Mouse (Mus musculus): ENCODE measurements around the gene Cdk19. TPM values are rescaled to one million over a fixed set of nuclear protein-coding genes. Genes with fewer than 3 reads are reported as not detected.

Gene Cdk19
- polyA plus RNA-seq, 1 experiment from 2014 or later = 9.5 TPM

DNA sequence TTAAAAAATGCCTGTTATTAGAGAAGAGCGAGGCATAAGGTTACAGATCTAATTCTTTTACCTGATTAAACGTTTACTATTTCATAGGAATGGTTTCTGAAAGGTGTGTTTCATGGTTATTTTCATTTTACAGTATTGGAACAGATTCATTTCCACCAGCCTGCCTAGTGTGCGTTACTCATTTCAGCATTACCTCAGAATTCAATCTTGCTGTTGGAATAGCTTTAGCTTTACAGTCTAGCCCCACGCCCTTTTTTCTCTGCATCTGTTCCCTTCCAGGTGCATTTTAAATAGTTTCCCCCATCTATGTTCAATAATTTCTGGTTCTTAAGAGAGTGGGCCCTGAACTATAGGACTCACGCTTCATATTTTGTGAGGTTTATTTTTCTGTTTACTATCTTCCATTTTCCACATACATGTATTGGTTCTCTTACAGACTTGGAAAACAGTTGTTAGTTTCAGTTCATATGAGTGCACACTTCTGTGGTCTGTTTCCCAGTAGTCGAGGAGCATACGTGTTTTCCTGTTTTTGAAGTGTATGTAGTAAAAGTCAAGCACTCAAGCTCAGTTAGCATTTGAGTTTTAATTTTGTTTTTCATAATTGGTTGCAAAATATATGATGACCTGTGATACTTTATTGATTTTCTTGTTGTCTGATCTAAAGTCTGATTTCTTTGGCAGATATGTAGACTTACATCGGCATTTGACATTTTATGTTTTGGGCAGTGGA is 32.0 kb downstream of the Cdk19 start:
- H3K27ac ChIP-seq (ENCODE audit: poor library complexity, severe bottlenecking) = no peak overlapping the region
- no peak overlapping the region for H3K4me3 ChIP-seq
- no peaks in the 10 kb centered on the region for H3K36me3 ChIP-seq
- H3K27me3 ChIP-seq (replicated peaks) = no peaks in the 10 kb centered on the region
- H3K4me2 ChIP-seq = no peak overlapping the region
- H3K4me1 ChIP-seq (replicated peaks) = peaks cover 15% of the 10 kb centered on the region
- no peaks in the 10 kb centered on the region for H3K9me3 ChIP-seq (replicated peaks)
- WGBS = 81% methylated on average over 8 of the region's 8 CpGs
- H3K9ac ChIP-seq = no peak overlapping the region
- ATAC-seq (ENCODE audit: insufficient number of reproducible peaks, low FRiP score) = no peak

DNA sequence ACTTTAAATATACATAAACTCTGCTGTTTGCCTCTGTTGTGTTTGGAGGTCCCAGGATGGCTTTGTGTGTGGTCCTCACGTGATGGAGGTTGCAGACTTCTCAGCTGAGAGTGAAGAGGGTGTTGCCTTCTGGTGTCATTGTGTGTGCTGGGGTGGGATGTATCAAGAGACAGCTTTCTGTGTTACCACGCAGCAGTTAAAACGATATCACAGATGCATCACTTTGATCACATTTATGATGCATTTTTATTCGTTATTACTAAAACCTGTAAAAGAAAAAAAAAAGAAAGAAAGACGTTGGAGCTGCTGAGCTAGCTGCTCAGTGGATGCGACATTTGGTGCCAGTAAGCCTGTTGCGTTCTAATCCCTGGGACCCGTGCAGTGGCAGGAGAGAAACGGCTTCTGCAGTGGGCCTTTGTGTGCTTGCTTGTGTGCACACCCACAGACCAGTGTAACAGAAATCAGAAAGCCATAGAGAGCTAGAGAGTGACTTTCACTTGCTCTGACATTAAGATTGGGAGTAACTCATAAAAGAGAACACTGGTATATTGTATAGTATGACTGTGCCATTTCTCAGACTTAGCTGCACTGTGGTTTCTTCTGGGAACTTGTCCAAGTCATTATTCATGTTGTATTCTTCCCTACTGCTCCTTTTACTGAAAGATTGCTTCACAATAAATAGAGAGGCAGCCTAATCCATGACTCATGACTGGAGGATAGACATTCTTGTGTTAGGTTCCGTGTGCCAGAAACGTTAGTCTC is 32.7 kb downstream of the Cdk19 start:
- peaks cover 15% of the 10 kb centered on the region for H3K4me1 ChIP-seq (replicated peaks)
- ATAC-seq (ENCODE audit: insufficient number of reproducible peaks, low FRiP score) = no peak
- no peaks in the 10 kb centered on the region for H3K27me3 ChIP-seq (replicated peaks)
- H3K9me3 ChIP-seq (replicated peaks) = no peaks in the 10 kb centered on the region
- H3K27ac ChIP-seq (ENCODE audit: poor library complexity, severe bottlenecking) = no peak overlapping the region
- no peak overlapping the region for H3K9ac ChIP-seq
- 53% methylated on average over 11 of the region's 11 CpGs for WGBS
- H3K36me3 ChIP-seq = no peaks in the 10 kb centered on the region
- no peak overlapping the region for H3K4me2 ChIP-seq
- no peak overlapping the region for H3K4me3 ChIP-seq

DNA sequence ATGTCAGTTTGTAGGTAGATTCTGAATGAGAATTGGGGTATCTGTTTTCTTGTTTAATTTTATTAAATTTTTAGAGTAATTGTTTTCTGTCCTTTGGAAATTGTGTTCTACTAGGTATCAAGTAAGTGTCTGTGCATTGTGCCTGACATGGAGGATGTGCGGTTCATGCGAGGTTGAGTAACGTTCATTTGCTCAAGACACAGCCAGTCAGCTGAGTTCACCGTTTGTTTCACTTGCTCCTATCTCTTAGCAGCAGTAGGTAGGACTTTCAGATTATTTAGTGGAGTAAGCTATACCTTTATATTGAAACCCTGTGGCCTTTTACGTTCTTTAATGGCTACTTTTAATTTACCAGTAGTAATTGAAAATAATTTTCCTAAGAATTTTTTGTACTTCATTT is 34.4 kb downstream of the Cdk19 start:
- Histone ChIP-seq H3K9me3 (replicated peaks) (peaks cover 4% of the 10 kb centered on the region; the same call in 1 of the 2 replicates), H3K4me1 (replicated peaks) (peaks cover 13% of the 10 kb centered on the region), H3K27me3 (replicated peaks) (no peaks in the 10 kb centered on the region), H3K4me3 (no peak overlapping the region), H3K27ac (ENCODE audit: poor library complexity, severe bottlenecking) (no peak overlapping the region), H3K9ac (no peak overlapping the region), H3K4me2 (no peak overlapping the region), H3K36me3 (no peaks in the 10 kb centered on the region)
- 87% methylated on average over 5 of the region's 5 CpGs for WGBS
- ATAC-seq (ENCODE audit: insufficient number of reproducible peaks, low FRiP score) = no peak

DNA sequence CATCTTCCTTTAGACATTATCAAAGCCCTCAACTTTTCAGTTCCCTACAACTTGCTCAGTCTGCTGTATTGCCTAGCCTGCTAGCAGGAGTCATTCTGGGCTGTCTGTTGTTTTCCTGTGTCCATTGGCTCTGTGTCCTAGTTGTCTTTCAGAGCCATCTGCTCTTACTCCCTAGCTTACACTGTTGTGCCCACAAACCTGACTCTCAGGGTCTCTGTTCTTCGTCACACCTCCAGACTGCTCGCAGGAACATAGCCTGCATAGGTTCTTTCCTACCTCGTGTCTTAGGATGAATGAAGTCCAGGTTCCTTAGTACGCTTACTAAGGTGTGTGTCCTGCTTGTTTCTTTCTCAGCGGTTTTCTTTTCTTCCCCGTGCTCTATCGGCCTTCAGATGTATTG is 35.5 kb downstream of the Cdk19 start:
- no peaks in the 10 kb centered on the region for H3K36me3 ChIP-seq
- WGBS = 81% methylated on average over 7 of the region's 7 CpGs
- no peak for ATAC-seq (ENCODE audit: insufficient number of reproducible peaks, low FRiP score)
- no peak overlapping the region for H3K9ac ChIP-seq
- no peak overlapping the region for H3K4me3 ChIP-seq
- H3K4me2 ChIP-seq = no peak overlapping the region
- H3K27ac ChIP-seq (ENCODE audit: poor library complexity, severe bottlenecking) = no peak overlapping the region
- no peaks in the 10 kb centered on the region for H3K27me3 ChIP-seq (replicated peaks)
- peaks cover 4% of the 10 kb centered on the region; the same call in 1 of the 2 replicates for H3K9me3 ChIP-seq (replicated peaks)
- peaks cover 19% of the 10 kb centered on the region for H3K4me1 ChIP-seq (replicated peaks)

DNA sequence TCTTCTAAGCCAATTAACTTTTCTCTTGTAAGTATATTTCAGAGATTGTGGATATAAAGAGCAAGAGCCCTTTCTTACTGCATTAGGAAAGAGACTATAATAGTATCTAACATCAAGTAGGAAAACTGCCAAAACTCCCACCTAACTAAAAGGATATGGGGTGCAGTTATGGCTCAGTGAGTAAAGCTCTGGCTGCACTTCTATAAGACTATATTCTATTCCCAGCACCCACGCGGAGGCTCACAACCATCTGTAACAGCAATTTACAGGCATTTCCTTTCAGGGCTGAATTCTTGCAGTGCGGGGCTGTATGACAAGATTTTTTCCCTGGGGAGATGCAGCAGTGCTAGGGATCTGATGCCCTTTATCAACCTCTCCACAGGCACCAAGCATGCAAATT is 36.9 kb downstream of the Cdk19 start:
- H3K4me2 ChIP-seq = no peak overlapping the region
- ATAC-seq (ENCODE audit: insufficient number of reproducible peaks, low FRiP score) = no peak
- no peak overlapping the region for H3K27ac ChIP-seq (ENCODE audit: poor library complexity, severe bottlenecking)
- no peaks in the 10 kb centered on the region for H3K36me3 ChIP-seq
- H3K4me1 ChIP-seq (replicated peaks) = peaks cover 19% of the 10 kb centered on the region
- H3K27me3 ChIP-seq (replicated peaks) = no peaks in the 10 kb centered on the region
- WGBS = 81% methylated on average over 3 of the region's 3 CpGs
- no peak overlapping the region for H3K9ac ChIP-seq
- H3K9me3 ChIP-seq (replicated peaks) = peaks cover 4% of the 10 kb centered on the region; the same call in 1 of the 2 replicates
- H3K4me3 ChIP-seq = no peak overlapping the region

DNA sequence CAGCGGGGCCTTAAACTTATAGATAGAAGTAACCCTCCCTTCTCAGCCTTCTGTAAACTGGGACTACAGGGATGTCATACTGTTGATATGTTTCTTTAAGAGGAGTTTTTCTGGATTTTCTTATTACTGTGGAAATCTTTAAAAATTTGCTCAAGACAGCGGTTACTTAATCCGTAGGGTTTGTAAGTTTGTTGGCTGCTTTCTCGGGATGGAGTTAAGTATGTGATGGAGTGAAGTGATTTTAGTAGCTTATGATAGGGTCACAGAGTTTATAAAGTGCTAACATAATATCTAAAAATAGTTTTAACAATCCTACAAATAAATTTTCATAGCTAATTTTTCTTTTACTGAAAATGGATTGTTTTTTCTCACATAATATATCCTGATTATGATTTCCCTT is 38.9 kb downstream of the Cdk19 start:
- Histone ChIP-seq H3K36me3 (no peaks in the 10 kb centered on the region), H3K4me2 (no peak overlapping the region), H3K27me3 (replicated peaks) (no peaks in the 10 kb centered on the region), H3K9me3 (replicated peaks) (peaks cover 4% of the 10 kb centered on the region; the same call in 1 of the 2 replicates), H3K4me1 (replicated peaks) (peaks cover 13% of the 10 kb centered on the region), H3K27ac (ENCODE audit: poor library complexity, severe bottlenecking) (no peak overlapping the region), H3K4me3 (no peak overlapping the region), H3K9ac (no peak overlapping the region)
- no peak for ATAC-seq (ENCODE audit: insufficient number of reproducible peaks, low FRiP score)
- 91% methylated on average over 4 of the region's 4 CpGs for WGBS

DNA sequence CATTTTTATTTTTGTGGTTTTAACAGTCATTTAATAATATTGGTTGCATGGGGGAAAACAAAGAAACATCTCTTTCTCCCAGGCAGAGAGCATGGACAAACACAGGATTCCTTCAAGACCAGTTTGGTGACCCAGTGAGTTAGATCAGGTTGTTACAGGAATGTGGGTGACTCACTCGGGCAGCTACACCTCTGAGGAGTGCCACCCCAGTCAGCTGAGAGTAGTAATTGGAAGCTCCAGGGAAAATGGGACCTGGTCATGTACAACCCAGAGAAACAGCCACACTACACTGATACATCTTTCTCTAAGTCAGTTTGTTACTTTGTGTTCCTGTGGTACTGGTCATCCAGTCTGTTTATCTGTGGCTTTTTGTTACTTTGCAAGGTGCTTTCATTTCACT is 40.3 kb downstream of the Cdk19 start:
- H3K27me3 ChIP-seq (replicated peaks) = no peaks in the 10 kb centered on the region
- H3K27ac ChIP-seq (ENCODE audit: poor library complexity, severe bottlenecking) = no peak overlapping the region
- H3K9me3 ChIP-seq (replicated peaks) = peaks cover 4% of the 10 kb centered on the region; the same call in 1 of the 2 replicates
- no peak for ATAC-seq (ENCODE audit: insufficient number of reproducible peaks, low FRiP score)
- no peak overlapping the region for H3K9ac ChIP-seq
- no peaks in the 10 kb centered on the region for H3K36me3 ChIP-seq
- H3K4me2 ChIP-seq = no peak overlapping the region
- WGBS = 56% methylated on average over 1 of the region's 1 CpGs
- H3K4me1 ChIP-seq (replicated peaks) = peaks cover 13% of the 10 kb centered on the region
- H3K4me3 ChIP-seq = no peak overlapping the region

DNA sequence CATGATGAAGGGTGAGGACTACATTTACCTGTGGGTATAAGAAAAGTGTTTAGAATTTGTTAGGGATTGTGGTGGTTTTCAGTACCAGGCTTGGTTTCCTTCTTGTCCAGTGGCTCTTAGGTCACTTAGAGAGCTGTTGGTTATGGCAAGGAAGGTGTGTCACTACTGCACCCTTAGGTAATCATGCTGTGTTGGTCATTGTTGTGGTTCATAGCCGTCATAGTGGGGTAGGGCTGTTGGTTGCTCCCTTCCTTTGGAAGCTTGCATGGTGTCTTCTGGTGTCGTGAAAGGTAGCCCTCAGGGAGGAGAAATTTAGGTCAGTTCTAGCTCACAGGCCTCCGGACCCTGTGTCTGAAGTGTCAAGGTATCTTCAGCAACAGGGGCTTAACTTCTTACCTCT is 46.0 kb downstream of the Cdk19 start:
- Histone ChIP-seq H3K27me3 (replicated peaks) (no peaks in the 10 kb centered on the region), H3K4me2 (no peak overlapping the region), H3K4me1 (replicated peaks) (no peaks in the 10 kb centered on the region), H3K27ac (ENCODE audit: poor library complexity, severe bottlenecking) (no peak overlapping the region), H3K36me3 (no peaks in the 10 kb centered on the region), H3K9me3 (replicated peaks) (no peaks in the 10 kb centered on the region), H3K9ac (no peak overlapping the region), H3K4me3 (no peak overlapping the region)
- 74% methylated on average over 3 of the region's 3 CpGs for WGBS
- no peak for ATAC-seq (ENCODE audit: insufficient number of reproducible peaks, low FRiP score)

DNA sequence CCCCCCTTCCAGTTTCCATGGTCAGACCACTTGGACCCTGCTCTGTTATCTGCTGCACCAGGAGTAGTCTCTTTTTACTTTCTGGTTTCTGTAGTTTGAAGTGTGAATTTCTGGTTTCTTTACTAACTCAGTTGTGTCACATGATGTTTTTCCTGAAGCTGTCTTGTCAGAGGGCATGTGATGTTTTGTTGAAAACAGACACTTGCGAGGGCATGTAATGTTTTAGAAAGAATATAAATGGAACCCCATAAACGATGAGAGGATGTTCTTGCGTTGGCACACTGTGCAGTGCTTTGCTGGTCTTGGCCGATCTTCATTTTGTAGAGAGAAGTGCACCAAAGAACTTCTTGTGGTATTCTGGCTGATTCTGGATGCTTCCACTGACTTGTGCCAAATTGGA is 46.8 kb downstream of the Cdk19 start:
- WGBS = 90% methylated on average over 4 of the region's 4 CpGs
- Histone ChIP-seq H3K9ac (no peak overlapping the region), H3K27me3 (replicated peaks) (no peaks in the 10 kb centered on the region), H3K4me1 (replicated peaks) (no peaks in the 10 kb centered on the region), H3K9me3 (replicated peaks) (no peaks in the 10 kb centered on the region), H3K4me2 (no peak overlapping the region), H3K27ac (ENCODE audit: poor library complexity, severe bottlenecking) (no peak overlapping the region), H3K4me3 (no peak overlapping the region), H3K36me3 (no peaks in the 10 kb centered on the region)
- ATAC-seq (ENCODE audit: insufficient number of reproducible peaks, low FRiP score) = no peak

DNA sequence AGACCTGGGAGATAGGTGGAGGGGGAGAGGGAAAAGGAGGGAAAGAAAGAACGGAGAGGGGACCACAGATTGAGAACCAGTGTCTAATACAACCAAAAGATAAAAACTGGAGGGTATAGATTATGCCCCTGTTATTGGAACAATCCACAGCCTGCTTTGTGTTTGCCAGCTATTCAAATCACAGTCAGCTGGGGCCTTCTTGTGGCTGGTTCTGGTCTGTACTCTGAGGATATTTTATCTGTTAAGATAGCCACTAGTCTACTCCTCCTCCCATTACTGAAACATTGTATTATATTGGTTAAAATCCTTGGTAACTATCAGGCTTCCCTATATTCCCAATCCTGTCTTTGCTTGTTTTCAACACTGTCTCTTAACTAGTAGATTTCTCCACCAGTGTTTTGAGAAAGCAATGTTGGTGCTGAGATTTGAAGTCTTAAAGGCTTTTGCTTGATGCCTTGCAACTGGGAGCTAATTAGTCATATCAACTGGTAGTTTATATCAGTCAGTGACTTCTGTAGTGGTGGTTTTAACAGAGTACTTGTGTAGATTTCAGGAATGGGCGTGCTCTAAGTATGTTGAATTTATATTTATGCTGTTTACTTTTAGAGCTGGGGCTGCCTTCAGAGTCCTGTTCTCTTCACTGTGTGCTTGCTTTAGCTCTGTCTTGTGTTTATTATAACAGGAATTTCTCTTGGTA is 54.2 kb downstream of the Cdk19 start:
- no peak for ATAC-seq (ENCODE audit: insufficient number of reproducible peaks, low FRiP score)
- Histone ChIP-seq H3K27me3 (replicated peaks) (no peaks in the 10 kb centered on the region), H3K4me3 (no peak overlapping the region), H3K9me3 (replicated peaks) (no peaks in the 10 kb centered on the region), H3K36me3 (no peaks in the 10 kb centered on the region), H3K4me1 (replicated peaks) (peaks cover 5% of the 10 kb centered on the region; the same call in 1 of the 2 replicates), H3K4me2 (no peak overlapping the region), H3K27ac (ENCODE audit: poor library complexity, severe bottlenecking) (no peak overlapping the region), H3K9ac (no peak overlapping the region)
- WGBS = 65% methylated on average over 2 of the region's 2 CpGs

DNA sequence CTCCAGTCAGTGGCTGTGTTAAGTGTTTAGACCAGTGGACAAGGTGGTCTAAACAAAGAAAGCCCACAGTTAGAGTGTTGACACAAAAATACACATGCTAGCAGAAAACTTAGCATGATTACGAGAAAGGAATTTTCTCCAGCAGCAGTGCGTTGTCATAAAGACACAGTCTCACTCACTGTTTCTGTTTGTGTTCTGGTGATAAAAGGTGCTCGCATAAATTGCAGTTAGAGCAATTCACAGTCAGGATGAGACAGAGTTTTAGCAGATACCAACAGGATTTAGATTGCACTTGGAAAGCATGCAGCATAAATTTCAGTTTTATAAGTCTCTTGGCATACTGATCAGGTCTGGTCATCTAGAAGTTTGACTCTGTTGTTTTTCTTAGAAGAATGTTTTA is 59.5 kb downstream of the Cdk19 start:
- no peaks in the 10 kb centered on the region for H3K27me3 ChIP-seq (replicated peaks)
- H3K9me3 ChIP-seq (replicated peaks) = no peaks in the 10 kb centered on the region
- H3K4me1 ChIP-seq (replicated peaks) = peaks cover 15% of the 10 kb centered on the region; the same call in 1 of the 2 replicates
- no peak overlapping the region for H3K4me2 ChIP-seq
- no peak overlapping the region for H3K27ac ChIP-seq (ENCODE audit: poor library complexity, severe bottlenecking)
- WGBS = 64% methylated on average over 3 of the region's 3 CpGs
- no peak overlapping the region for H3K4me3 ChIP-seq
- no peak for ATAC-seq (ENCODE audit: insufficient number of reproducible peaks, low FRiP score)
- no peak overlapping the region for H3K9ac ChIP-seq
- H3K36me3 ChIP-seq = no peaks in the 10 kb centered on the region

Measured in heart, embryonic 12.5 days (tissue).